Mouse (Mus musculus) inflammation-experienced regulatory T-cells, adult 16 weeks (primary cell): ENCODE results near the gene Tbx22. TPM values are rescaled to one million over a fixed set of nuclear protein-coding genes. Genes with fewer than 3 reads are reported as not detected.

Source experiments
- polyA plus RNA-seq: library from polyadenylated mRNA; unstranded; fragments of 100-300 nt; shearing (Covaris generic); gene quantifications from one replicate; pipeline ENCODE4 v1.2.1, GENCODE M21; 2017

The Tbx22 gene
- polyA plus RNA-seq, result not detected

GRCm38 (mm10) chrX:107667664-107668063, at the start of gene Tbx22:
Gene Tbx22, plus strand, starts transcription at chrX:107667964.

Other genes with a start within 250 kb of the Tbx22 start
- not detected for gene Tent5d, start 124.6 kb downstream of the Tbx22 start, polyA plus RNA-seq
- 27.4 TPM for gene 2610002M06Rik, start 148.4 kb downstream of the Tbx22 start, polyA plus RNA-seq